Mouse (Mus musculus) cerebellum, adult (tissue): ENCODE results near the gene Olfr251.
"Not testable (repeated sequence)": the region's sequence is repeated elsewhere in the genome, so short reads cannot be mapped to it uniquely, and the experiment has no call there.

Experiments
- ATAC-seq: cut with Nextera tagmentation; 2 replicates; pipeline ENCODE4 v1.9.2; 2017; ENCODE audit warnings: mild to moderate bottlenecking, moderate library complexity, mixed read lengths; ENCODE audit not compliant: insufficient number of reproducible peaks, low FRiP score, low TSS enrichment

Olfr251 gene

DNA sequence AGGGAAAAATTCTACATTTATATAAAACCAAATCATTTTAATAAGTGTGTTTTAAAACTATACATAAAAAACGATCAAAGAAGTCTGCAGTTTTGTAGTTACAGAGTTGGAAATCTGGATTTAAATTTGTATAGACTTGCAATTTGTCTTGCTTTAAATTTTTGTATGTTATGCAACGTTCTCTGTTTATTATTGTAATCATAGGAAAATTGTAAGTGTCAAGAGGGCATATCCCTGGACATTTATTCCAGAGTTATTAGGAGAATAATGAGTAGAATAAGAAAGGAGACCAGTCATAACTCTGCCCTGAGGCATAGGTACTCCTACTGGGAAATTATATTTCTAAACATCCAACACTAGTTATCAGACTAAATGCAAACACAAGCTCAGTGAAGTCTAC lies at the start of gene Olfr251:
Olfr251 (plus strand) TSS at position 301 of the 400 bp plus-strand sequence.
- no peak for ATAC-seq

DNA sequence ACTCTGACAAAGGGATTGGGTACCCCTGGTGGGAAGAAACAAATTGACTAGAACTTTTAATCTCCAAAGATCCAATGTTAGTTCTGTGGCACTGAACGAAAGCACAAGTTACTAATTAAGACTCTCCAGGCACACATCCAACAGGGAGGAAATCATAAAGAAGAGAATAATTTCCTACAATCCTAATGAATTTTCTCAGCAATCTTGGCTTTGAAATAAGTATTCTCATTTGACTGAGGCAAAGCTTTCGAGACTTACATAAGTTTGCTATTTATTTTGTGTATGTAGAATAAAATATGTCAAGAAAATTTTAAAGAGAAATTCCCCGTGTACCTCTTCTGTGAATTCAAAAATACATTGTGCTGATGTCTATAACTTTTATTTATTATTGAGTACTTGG lies 48.1 kb upstream of the Olfr251 start, which contains the start of gene Olfr25:
Olfr25 (plus strand) TSS at position 301 of the 400 bp plus-strand sequence.
- ATAC-seq = no peak

- no peak for ATAC-seq
These were observed 28.8 kb upstream of the Olfr251 start, which contains the start of gene Olfr898 for GRCm38 (mm10) chr9:38348111-38348510. Olfr898 (plus strand) TSS chr9:38348411.

GRCm38 (mm10) chr9:38366596-38366995 lies 10.3 kb upstream of the Olfr251 start, which contains the start of gene Olfr250:
Olfr250 (plus strand) TSS chr9:38366896.
- no peak for ATAC-seq

- ATAC-seq = no peak
These were observed 24.5 kb downstream of the Olfr251 start, which contains the start of gene Olfr147 for GRCm38 (mm10) chr9:38401398-38401797. Olfr147 (plus strand) TSS chr9:38401698.

- ATAC-seq = not testable (repeated sequence)
These were observed 30.6 kb downstream of the Olfr251 start for GRCm38 (mm10) chr9:38407502-38407901.

DNA sequence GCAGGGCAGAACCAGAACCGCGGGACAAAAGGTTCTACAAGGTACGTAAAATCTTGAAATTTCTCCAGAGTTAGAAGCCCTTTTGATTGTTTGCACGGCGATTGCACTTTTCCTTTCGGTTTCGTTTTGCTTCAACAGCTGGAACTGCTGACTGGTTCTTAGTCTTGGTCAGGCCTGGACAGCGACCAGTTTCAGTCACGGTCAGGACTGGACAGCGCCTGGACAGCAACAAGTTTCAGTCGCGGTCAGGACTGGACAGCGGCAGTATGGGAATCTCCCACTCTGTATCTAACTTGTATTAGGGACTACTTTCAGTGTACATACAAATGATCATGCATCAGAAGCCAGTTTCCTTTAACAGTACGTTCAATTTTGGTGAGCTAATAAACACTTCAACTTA lies 36.6 kb downstream of the Olfr251 start:
- not testable (repeated sequence) for ATAC-seq

DNA sequence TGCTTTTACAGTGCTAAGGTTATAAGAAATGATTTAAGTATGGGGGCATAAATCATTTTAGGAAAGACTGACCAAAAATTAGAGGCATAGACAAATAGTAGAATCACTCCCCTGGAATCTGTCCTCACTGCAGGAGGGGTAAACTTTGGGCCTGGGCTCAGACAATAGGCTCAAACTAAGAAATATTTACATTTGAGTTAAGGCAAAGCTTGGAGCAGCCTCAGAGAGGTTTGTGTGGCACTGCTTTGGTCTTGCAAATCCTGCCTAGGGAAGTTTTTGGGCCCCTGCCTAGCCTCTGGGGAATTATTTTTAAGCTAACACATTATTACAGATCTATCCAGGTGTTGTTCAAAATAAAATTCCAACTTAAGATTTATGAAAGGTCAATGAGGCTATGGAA lies 46.9 kb downstream of the Olfr251 start:
- ATAC-seq = no peak

DNA sequence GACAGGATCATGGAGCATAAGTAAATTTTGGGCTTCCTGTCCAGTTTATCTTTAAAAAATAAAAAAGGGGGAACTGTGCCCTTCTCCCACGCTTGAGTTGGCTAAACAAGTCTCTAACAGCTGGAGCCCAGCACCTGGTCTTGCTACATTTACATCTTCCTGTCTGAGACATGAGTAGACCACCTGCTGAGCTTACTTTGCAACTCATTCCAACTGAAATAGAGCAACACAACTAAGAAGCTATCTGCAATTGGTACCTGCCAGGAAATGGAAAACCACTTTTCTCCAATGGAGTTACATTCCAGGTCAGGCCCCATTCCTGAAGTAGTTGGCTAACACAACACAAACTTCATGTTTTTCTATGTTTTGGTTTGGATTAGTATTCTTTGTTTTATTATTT lies 50.1 kb downstream of the Olfr251 start:
- no peak for ATAC-seq

DNA sequence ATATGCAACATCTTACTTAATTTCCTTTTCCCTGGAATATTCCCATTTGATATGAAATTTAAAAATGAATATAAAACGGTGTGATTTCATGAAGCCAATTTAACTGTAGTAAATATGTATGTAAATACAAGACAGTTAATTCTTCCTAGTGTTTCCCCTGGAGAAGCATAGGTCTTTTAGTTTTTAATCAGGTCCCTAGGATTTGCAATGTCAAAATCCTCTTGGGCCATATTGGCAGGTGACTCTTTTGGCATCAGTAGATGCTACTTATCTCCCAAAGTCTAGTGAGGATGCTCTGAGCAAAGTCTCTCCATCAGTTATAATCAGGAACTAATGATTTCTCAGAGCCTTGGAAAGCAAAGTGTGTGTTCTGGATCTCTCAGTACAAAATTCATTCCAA lies 52.3 kb downstream of the Olfr251 start, which contains the start of gene Olfr901:
Olfr901 (plus strand) TSS at position 301 of the 400 bp plus-strand sequence.
- ATAC-seq = no peak
